Mouse (Mus musculus) kidney, adult 11 months (tissue): ENCODE measurements around the gene Iqsec3.

ENCODE experiments used
- DNase-seq: peaks from one replicate; pipeline ENCODE4 v3.0.0; 2022

The Iqsec3 gene

GRCm38 (mm10) chr6:121473093-121473821 is at the start of gene Iqsec3:
TSS of gene Iqsec3 (minus strand) at chr6:121473678.
- peak; percentile 75 for DNase-seq

GRCm38 (mm10) chr6:121522106-121522705 is 48.7 kb upstream of the Iqsec3 start:
- no peak for DNase-seq

GRCm38 (mm10) chr6:121521030-121521429 is 47.6 kb upstream of the Iqsec3 start:
- no peak for DNase-seq

- no peak for DNase-seq
These were observed 46.4 kb upstream of the Iqsec3 start for GRCm38 (mm10) chr6:121519896-121520295.

GRCm38 (mm10) chr6:121519266-121519810 is 45.9 kb upstream of the Iqsec3 start:
- DNase-seq, result peak; percentile 8

- DNase-seq, result no peak
These were observed 44.2 kb upstream of the Iqsec3 start for GRCm38 (mm10) chr6:121517726-121518125.

GRCm38 (mm10) chr6:121510381-121510780 is 36.9 kb upstream of the Iqsec3 start:
- DNase-seq, result no peak

GRCm38 (mm10) chr6:121509871-121510270 is 36.4 kb upstream of the Iqsec3 start:
- DNase-seq, result no peak

GRCm38 (mm10) chr6:121508266-121508665 is 34.8 kb upstream of the Iqsec3 start:
- no peak for DNase-seq

GRCm38 (mm10) chr6:121501044-121501638 is 27.7 kb upstream of the Iqsec3 start:
- no peak for DNase-seq

GRCm38 (mm10) chr6:121499856-121500255 is 26.4 kb upstream of the Iqsec3 start:
- DNase-seq, result no peak

GRCm38 (mm10) chr6:121498819-121499535 is 25.5 kb upstream of the Iqsec3 start:
- no peak for DNase-seq

- DNase-seq, result no peak
These were observed 22.1 kb upstream of the Iqsec3 start for GRCm38 (mm10) chr6:121495606-121496005.

GRCm38 (mm10) chr6:121495026-121495425 is 21.5 kb upstream of the Iqsec3 start:
- DNase-seq, result no peak

GRCm38 (mm10) chr6:121494319-121494718 is 20.8 kb upstream of the Iqsec3 start:
- DNase-seq, result no peak

- no peak for DNase-seq
These were observed 17.9 kb upstream of the Iqsec3 start for GRCm38 (mm10) chr6:121491339-121491738.

GRCm38 (mm10) chr6:121472273-121472672 is 1.2 kb downstream of the Iqsec3 start:
- no peak for DNase-seq

GRCm38 (mm10) chr6:121468235-121468634 is 5.2 kb downstream of the Iqsec3 start:
- peak; percentile 11 for DNase-seq

GRCm38 (mm10) chr6:121462628-121463340 is 10.7 kb downstream of the Iqsec3 start:
- DNase-seq, result no peak

- DNase-seq, result no peak
These were observed 16.1 kb downstream of the Iqsec3 start for GRCm38 (mm10) chr6:121457381-121457780.

GRCm38 (mm10) chr6:121456651-121457050 is 16.8 kb downstream of the Iqsec3 start:
- DNase-seq, result no peak
